Mouse (Mus musculus) forebrain, embryonic 14.5 days (tissue): ENCODE measurements at regions not wholly inside any gene's neighbourhood (a gene's known extent, or its start where the extent isn't known, plus 50 kb on each side); places are given as distances from the start of the nearest gene placed in this dataset.
A peak's percentile ranks its signal among the peaks of the same experiment; 100 is the strongest.

Experiments used
- ATAC-seq: fragments of 200-750 bp; cut with Nextera tagmentation; 2 replicates; pipeline ENCODE4 v1.8.0; 2017; ENCODE audit warnings: mild to moderate bottlenecking, moderate library complexity
- DNase-seq: peaks from one replicate; pipeline ENCODE4 v3.0.0-alpha.2; 2015; ENCODE audit warnings: low spot score
- H3K27ac ChIP-seq: fragments of 300-500 bp; sonication (generic); 2 replicates; pipeline ENCODE4 v1.5.1; 2014; ENCODE audit warnings: low read depth, mild to moderate bottlenecking, control low read depth, low read length, moderate library complexity
- H3K27me3 ChIP-seq: fragments of 300-500 bp; sonication (generic); replicated peaks from 2 replicates; pipeline ENCODE4 v1.6.1; 2014; ENCODE audit warnings: low read length, control low read depth, mixed read lengths; ENCODE audit not compliant: control insufficient read depth, insufficient read depth
- H3K36me3 ChIP-seq: fragments of 300-500 bp; sonication (generic); 2 replicates; pipeline ENCODE4 v1.6.1; 2014; ENCODE audit warnings: low read length, control low read depth; ENCODE audit not compliant: control insufficient read depth, insufficient read depth
- H3K4me1 ChIP-seq: fragments of 300-500 bp; sonication (generic); 2 replicates; pipeline ENCODE4 v1.6.1; 2014; ENCODE audit warnings: antibody characterized with exemption, low read length, control low read depth; ENCODE audit not compliant: control insufficient read depth, insufficient read depth
- H3K4me2 ChIP-seq: fragments of 300-500 bp; sonication (generic); 2 replicates; pipeline ENCODE4 v1.6.1; 2014; ENCODE audit warnings: mild to moderate bottlenecking, control low read depth, low read length
- H3K4me3 ChIP-seq: fragments of 300-500 bp; sonication (generic); 2 replicates; pipeline ENCODE4 v1.5.1; 2014; ENCODE audit warnings: low read depth, low read length, control low read depth
- H3K9ac ChIP-seq: fragments of 300-500 bp; sonication (generic); 2 replicates; pipeline ENCODE4 v1.6.1; 2014; ENCODE audit warnings: mild to moderate bottlenecking, low read length, control low read depth, moderate library complexity
- H3K9me3 ChIP-seq: fragments of 300-500 bp; sonication (generic); replicated peaks from 2 replicates; pipeline ENCODE4 v1.6.1; 2016; ENCODE audit warnings: low read length, control low read depth, mixed read lengths; ENCODE audit not compliant: control insufficient read depth
- WGBS: fragments of 180-500 bp; shearing (Covaris S2); extraction: QIAGEN DNeasy Blood & Tissue Kit; methylation state at CpG from one replicate; pipeline ENCODE4 v1.1.7; 2014; 5-methylcytosine and 5-hydroxymethylcytosine counted together

- H3K36me3 ChIP-seq = no peaks in the 10 kb centered on the region
- peak; percentile 83 for ATAC-seq
- 80% methylated on average over 7 of the region's 7 CpGs for WGBS
- no peak overlapping the region for H3K4me2 ChIP-seq
- H3K4me1 ChIP-seq = peaks cover 3% of the 10 kb centered on the region; the same call in 1 of the 2 replicates
- no peaks in the 10 kb centered on the region for H3K9me3 ChIP-seq
- H3K9ac ChIP-seq = no peak overlapping the region
- H3K4me3 ChIP-seq = no peak overlapping the region
- peak; percentile 83 for DNase-seq
- no peaks in the 10 kb centered on the region for H3K27me3 ChIP-seq
- no peak overlapping the region for H3K27ac ChIP-seq
Measured at GRCm38 (mm10) chr4:125413833-125414719, 76.4 kb upstream of the Grik3 start.

GRCm38 (mm10) chr4:125410736-125411441 is 79.6 kb upstream of the Grik3 start:
- Histone ChIP-seq H3K4me3 (no peak overlapping the region), H3K9me3 (no peaks in the 10 kb centered on the region), H3K4me2 (no peak overlapping the region), H3K27ac (no peak overlapping the region), H3K4me1 (peaks cover 14% of the 10 kb centered on the region; the same call in 1 of the 2 replicates), H3K27me3 (no peaks in the 10 kb centered on the region), H3K9ac (no peak overlapping the region), H3K36me3 (no peaks in the 10 kb centered on the region)
- no peak for ATAC-seq
- WGBS = 29% methylated on average over 8 of the region's 8 CpGs
- DNase-seq = no peak

GRCm38 (mm10) chr4:125399376-125400112 is 91.0 kb upstream of the Grik3 start:
- H3K27me3 ChIP-seq = no peaks in the 10 kb centered on the region
- H3K36me3 ChIP-seq = no peaks in the 10 kb centered on the region
- H3K4me1 ChIP-seq = peaks cover 5% of the 10 kb centered on the region
- ATAC-seq (no peak), DNase-seq (no peak)
- WGBS = 80% methylated on average over 13 of the region's 13 CpGs
- H3K4me2 ChIP-seq = no peak overlapping the region
- H3K4me3 ChIP-seq = no peak overlapping the region
- H3K9me3 ChIP-seq = no peaks in the 10 kb centered on the region
- H3K9ac ChIP-seq = no peak overlapping the region
- H3K27ac ChIP-seq = no peak overlapping the region

- DNase-seq (no peak), ATAC-seq (peak; percentile 32; the same call in 1 of the 2 replicates)
- 66% methylated on average over 12 of the region's 12 CpGs for WGBS
- Histone ChIP-seq H3K9me3 (no peaks in the 10 kb centered on the region), H3K36me3 (no peaks in the 10 kb centered on the region), H3K4me3 (no peak overlapping the region), H3K27ac (no peak overlapping the region), H3K4me2 (no peak overlapping the region), H3K27me3 (no peaks in the 10 kb centered on the region), H3K4me1 (peaks cover 5% of the 10 kb centered on the region), H3K9ac (no peak overlapping the region)
Measured at GRCm38 (mm10) chr4:125397007-125397461, 93.5 kb upstream of the Grik3 start.

- no peaks in the 10 kb centered on the region for H3K4me1 ChIP-seq
- H3K9ac ChIP-seq = no peak overlapping the region
- H3K9me3 ChIP-seq = no peaks in the 10 kb centered on the region
- H3K4me2 ChIP-seq = no peak overlapping the region
- H3K27ac ChIP-seq = no peak overlapping the region
- DNase-seq (no peak), ATAC-seq (no peak)
- 74% methylated on average over 6 of the region's 6 CpGs for WGBS
- H3K4me3 ChIP-seq = no peak overlapping the region
- H3K36me3 ChIP-seq = no peaks in the 10 kb centered on the region
- no peaks in the 10 kb centered on the region for H3K27me3 ChIP-seq
Measured at GRCm38 (mm10) chr4:125391269-125391668, 99.2 kb upstream of the Grik3 start.

- WGBS = 45% methylated on average over 4 of the region's 4 CpGs
- H3K4me2 ChIP-seq = no peak overlapping the region
- H3K4me3 ChIP-seq = no peak overlapping the region
- no peak overlapping the region for H3K27ac ChIP-seq
- no peak overlapping the region for H3K9ac ChIP-seq
- no peaks in the 10 kb centered on the region for H3K4me1 ChIP-seq
- H3K27me3 ChIP-seq = no peaks in the 10 kb centered on the region
- DNase-seq = no peak
- no peaks in the 10 kb centered on the region for H3K36me3 ChIP-seq
- ATAC-seq = no peak
- no peaks in the 10 kb centered on the region for H3K9me3 ChIP-seq
Measured at GRCm38 (mm10) chr4:125385811-125386210, 104.7 kb upstream of the Grik3 start.

- ATAC-seq (no peak), DNase-seq (peak; percentile 16)
- Histone ChIP-seq H3K4me3 (no peak overlapping the region), H3K9me3 (no peaks in the 10 kb centered on the region), H3K27me3 (no peaks in the 10 kb centered on the region), H3K9ac (no peak overlapping the region), H3K4me2 (no peak overlapping the region), H3K4me1 (peaks cover 2% of the 10 kb centered on the region; the same call in 1 of the 2 replicates), H3K36me3 (no peaks in the 10 kb centered on the region), H3K27ac (no peak overlapping the region)
- WGBS = 36% methylated on average over 9 of the region's 9 CpGs
Measured at GRCm38 (mm10) chr4:125364011-125364410, 126.5 kb upstream of the Grik3 start.

- no peaks in the 10 kb centered on the region for H3K36me3 ChIP-seq
- peaks cover 4% of the 10 kb centered on the region; the same call in 1 of the 2 replicates for H3K4me1 ChIP-seq
- H3K9ac ChIP-seq = no peak overlapping the region
- H3K27ac ChIP-seq = no peak overlapping the region
- H3K4me2 ChIP-seq = no peak overlapping the region
- H3K9me3 ChIP-seq = no peaks in the 10 kb centered on the region
- H3K4me3 ChIP-seq = no peak overlapping the region
- DNase-seq (peak; percentile 20), ATAC-seq (no peak)
- no peaks in the 10 kb centered on the region for H3K27me3 ChIP-seq
- 60% methylated on average over 18 of the region's 18 CpGs for WGBS
Measured at GRCm38 (mm10) chr4:125361611-125362520, 128.6 kb upstream of the Grik3 start.
